Mouse (Mus musculus): ENCODE measurements around the gene Dhx37. TPM values are rescaled to one million over a fixed set of nuclear protein-coding genes. Genes with fewer than 3 reads are reported as not detected.
A peak's percentile ranks its signal among the peaks of the same experiment; 100 is the strongest.
"Not testable (repeated sequence)": the region's sequence is repeated elsewhere in the genome, so short reads cannot be mapped to it uniquely, and the experiment has no call there.

The Dhx37 gene
- polyA plus RNA-seq, 1 experiment from 2014 or later: 8.2 TPM

DNA sequence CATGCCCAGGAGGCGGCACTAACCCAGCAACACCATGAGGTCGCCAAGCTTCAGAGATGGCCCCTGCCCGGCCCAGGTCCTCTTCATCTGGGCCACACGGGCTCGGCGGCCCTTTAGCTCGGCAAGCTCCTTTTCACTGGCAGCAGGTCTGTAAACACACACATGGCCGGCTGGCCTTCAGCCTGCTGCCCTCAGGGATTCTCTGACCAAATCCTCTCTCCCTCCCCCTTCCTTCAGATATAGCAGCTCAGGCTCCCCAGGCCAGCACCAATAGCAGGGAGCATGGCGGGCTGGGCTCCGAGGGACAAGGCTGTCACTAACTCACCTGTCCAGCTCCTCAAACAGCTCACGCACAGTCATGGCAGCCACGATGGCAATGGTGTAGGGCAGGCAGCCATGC is 15.3 kb downstream of the Dhx37 start:
- no peaks in the 10 kb centered on the region for H3K9me3 ChIP-seq (ENCODE audit: control insufficient read depth, low read length)
- no peaks in the 10 kb centered on the region; a peak in 1 of 4 replicates for H3K4me1 ChIP-seq (ENCODE audit: control insufficient read depth in 2 of 2, insufficient read depth in 2 of 2, low read length in 2 of 2)
- H3K9ac ChIP-seq (ENCODE audit: low read length): no peak overlapping the region
- no peak overlapping the region for H3K4me3 ChIP-seq (ENCODE audit: control insufficient read depth in 1 of 2, insufficient read depth in 1 of 2, low read depth in 1 of 2, low read length in 2 of 2)
- ATAC-seq (ENCODE audit: insufficient number of reproducible peaks, insufficient read depth, low FRiP score, low read depth): no peak
- no peak overlapping the region for H3K27ac ChIP-seq (replicated peaks in 1 of 2; ENCODE audit: control insufficient read depth in 1 of 2, insufficient read depth in 1 of 2, low read depth in 2 of 2, low read length in 2 of 2)
- no peak overlapping the region for H3K4me2 ChIP-seq (ENCODE audit: low read length)
- H3K36me3 ChIP-seq (ENCODE audit: control insufficient read depth, insufficient read depth, low read length): peaks cover 98% of the 10 kb centered on the region
- H3K27me3 ChIP-seq (ENCODE audit: control insufficient read depth, insufficient read depth, low read length): no peaks in the 10 kb centered on the region
- 89% methylated on average over 12 of the region's 12 CpGs for WGBS

DNA sequence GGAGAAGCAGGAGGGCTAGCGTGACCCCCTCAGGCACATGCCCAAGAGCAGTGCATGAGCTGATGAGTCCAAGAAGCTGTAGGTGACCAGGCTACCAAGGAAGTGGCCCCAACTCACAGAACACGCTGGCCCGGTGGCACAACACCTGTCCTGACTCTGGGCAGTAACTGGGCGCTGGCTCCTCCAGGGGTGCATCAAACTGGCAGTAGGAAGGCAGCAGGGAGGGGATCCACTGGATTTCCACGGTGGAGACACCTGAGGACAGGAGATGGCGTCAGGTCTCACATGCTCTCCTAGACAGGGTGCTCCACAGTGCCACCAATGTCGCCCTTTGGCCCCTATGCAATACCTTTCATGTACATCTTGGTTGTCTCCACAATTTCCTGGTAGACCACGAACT is 17.7 kb downstream of the Dhx37 start:
- Histone ChIP-seq H3K27ac (replicated peaks in 1 of 2; ENCODE audit: control insufficient read depth in 1 of 2, insufficient read depth in 1 of 2, low read depth in 2 of 2, low read length in 2 of 2) (no peak overlapping the region), H3K4me2 (ENCODE audit: low read length) (no peak overlapping the region), H3K36me3 (ENCODE audit: control insufficient read depth, insufficient read depth, low read length) (peaks cover 78% of the 10 kb centered on the region), H3K9ac (ENCODE audit: low read length) (no peak overlapping the region), H3K9me3 (ENCODE audit: control insufficient read depth, low read length) (no peaks in the 10 kb centered on the region), H3K4me3 (ENCODE audit: control insufficient read depth in 1 of 2, insufficient read depth in 1 of 2, low read depth in 1 of 2, low read length in 2 of 2) (no peak overlapping the region), H3K4me1 (ENCODE audit: control insufficient read depth in 2 of 2, insufficient read depth in 2 of 2, low read length in 2 of 2) (peaks cover 4 to 5% of the 10 kb centered on the region in 2 experiments; a peak in 2 of 4 replicates), H3K27me3 (ENCODE audit: control insufficient read depth, insufficient read depth, low read length) (no peaks in the 10 kb centered on the region)
- WGBS: 92% methylated on average over 8 of the region's 8 CpGs
- ATAC-seq (ENCODE audit: insufficient number of reproducible peaks, insufficient read depth, low FRiP score, low read depth): no peak

GRCm38 (mm10) chr5:125413763-125414162 is 20.2 kb downstream of the Dhx37 start:
- 17% methylated on average over 4 of the region's 4 CpGs for WGBS
- peaks cover 8 to 10% of the 10 kb centered on the region in 2 experiments; a peak in 2 of 4 replicates for H3K4me1 ChIP-seq (ENCODE audit: control insufficient read depth in 2 of 2, insufficient read depth in 2 of 2, low read length in 2 of 2)
- peak; percentile 70 for ATAC-seq (ENCODE audit: insufficient number of reproducible peaks, insufficient read depth, low FRiP score, low read depth)
- H3K4me2 ChIP-seq (ENCODE audit: low read length): no peak overlapping the region
- no peak overlapping the region for H3K9ac ChIP-seq (ENCODE audit: low read length)
- H3K9me3 ChIP-seq (ENCODE audit: control insufficient read depth, low read length): no peaks in the 10 kb centered on the region
- H3K36me3 ChIP-seq (ENCODE audit: control insufficient read depth, insufficient read depth, low read length): peaks cover 54% of the 10 kb centered on the region
- no peaks in the 10 kb centered on the region for H3K27me3 ChIP-seq (ENCODE audit: control insufficient read depth, insufficient read depth, low read length)
- H3K27ac ChIP-seq (replicated peaks in 1 of 2; ENCODE audit: control insufficient read depth in 1 of 2, insufficient read depth in 1 of 2, low read depth in 2 of 2, low read length in 2 of 2): peak overlapping the region; percentile 58 to 84
- no peak overlapping the region for H3K4me3 ChIP-seq (ENCODE audit: control insufficient read depth in 1 of 2, insufficient read depth in 1 of 2, low read depth in 1 of 2, low read length in 2 of 2)

DNA sequence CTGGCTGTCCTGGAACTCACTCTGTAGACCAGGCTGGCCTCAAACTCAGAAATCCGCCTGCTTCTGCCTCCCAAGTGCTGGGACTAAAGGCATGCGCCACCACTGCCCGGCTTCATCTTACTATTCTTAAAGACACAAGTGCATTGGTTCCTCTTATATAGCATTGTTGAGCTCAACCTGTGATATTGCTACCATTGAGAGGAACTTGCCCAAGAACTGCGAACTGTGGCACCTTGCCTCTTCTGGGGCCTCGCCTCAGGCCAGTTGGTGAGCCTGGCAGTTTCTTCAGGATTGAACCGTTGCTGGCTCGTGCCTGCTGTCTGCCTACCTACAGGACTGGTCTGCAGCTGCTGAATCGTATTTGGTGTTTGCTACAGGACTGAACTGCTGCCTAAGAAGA is 21.4 kb downstream of the Dhx37 start:
- H3K9me3 ChIP-seq (ENCODE audit: control insufficient read depth, low read length); H3K4me2 ChIP-seq (ENCODE audit: low read length); H3K4me1 ChIP-seq (ENCODE audit: control insufficient read depth in 2 of 2, insufficient read depth in 2 of 2, low read length in 2 of 2); H3K27ac ChIP-seq (replicated peaks in 1 of 2; ENCODE audit: control insufficient read depth in 1 of 2, insufficient read depth in 1 of 2, low read depth in 2 of 2, low read length in 2 of 2); ATAC-seq (ENCODE audit: insufficient number of reproducible peaks, insufficient read depth, low FRiP score, low read depth); H3K9ac ChIP-seq (ENCODE audit: low read length); H3K27me3 ChIP-seq (ENCODE audit: control insufficient read depth, insufficient read depth, low read length); H3K4me3 ChIP-seq (ENCODE audit: control insufficient read depth in 1 of 2, insufficient read depth in 1 of 2, low read depth in 1 of 2, low read length in 2 of 2): not testable (repeated sequence)
- H3K36me3 ChIP-seq (ENCODE audit: control insufficient read depth, insufficient read depth, low read length): peaks cover 42% of the 10 kb centered on the region
- WGBS: 89% methylated on average over 8 of the region's 8 CpGs

DNA sequence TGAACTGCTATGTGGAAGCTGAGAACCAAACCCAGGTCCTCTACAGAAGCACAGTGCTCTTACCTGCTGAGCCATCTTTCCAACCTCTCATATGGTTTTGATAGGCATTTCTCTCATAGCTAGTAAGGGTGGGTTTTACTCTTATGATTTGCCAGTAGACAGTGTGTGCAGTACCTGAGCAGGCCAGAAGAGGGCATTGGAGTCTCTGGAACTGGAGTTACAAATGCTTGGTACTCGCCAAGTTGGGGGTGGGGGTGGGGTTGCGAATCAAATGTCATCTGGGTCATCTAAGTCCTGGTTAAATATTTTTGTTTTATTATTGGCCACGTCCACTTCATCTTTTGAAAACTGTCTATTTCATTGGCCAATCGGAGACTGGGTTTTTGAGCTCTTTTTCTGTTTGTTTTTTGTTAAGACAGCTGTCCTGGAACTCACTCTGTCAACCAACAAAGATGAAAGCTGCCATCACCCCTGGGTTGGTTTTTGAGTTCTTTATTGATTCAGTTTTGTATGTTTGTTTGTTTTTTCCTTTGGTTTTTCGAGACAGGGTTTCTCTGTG is 21.9 kb downstream of the Dhx37 start:
- no peak for ATAC-seq (ENCODE audit: insufficient number of reproducible peaks, insufficient read depth, low FRiP score, low read depth)
- Histone ChIP-seq H3K27me3 (ENCODE audit: control insufficient read depth, insufficient read depth, low read length) (no peaks in the 10 kb centered on the region), H3K9ac (ENCODE audit: low read length) (no peak overlapping the region), H3K27ac (replicated peaks in 1 of 2; ENCODE audit: control insufficient read depth in 1 of 2, insufficient read depth in 1 of 2, low read depth in 2 of 2, low read length in 2 of 2) (no peak overlapping the region), H3K9me3 (ENCODE audit: control insufficient read depth, low read length) (no peaks in the 10 kb centered on the region), H3K36me3 (ENCODE audit: control insufficient read depth, insufficient read depth, low read length) (peaks cover 37% of the 10 kb centered on the region), H3K4me3 (ENCODE audit: control insufficient read depth in 1 of 2, insufficient read depth in 1 of 2, low read depth in 1 of 2, low read length in 2 of 2) (no peak overlapping the region), H3K4me1 (ENCODE audit: control insufficient read depth in 2 of 2, insufficient read depth in 2 of 2, low read length in 2 of 2) (peaks cover 11 to 15% of the 10 kb centered on the region in 2 experiments), H3K4me2 (ENCODE audit: low read length) (no peak overlapping the region)
- 66% methylated on average over 5 of the region's 5 CpGs for WGBS

GRCm38 (mm10) chr5:125409348-125410090 is 24.4 kb downstream of the Dhx37 start:
- Histone ChIP-seq H3K36me3 (ENCODE audit: control insufficient read depth, insufficient read depth, low read length) (peaks cover 11% of the 10 kb centered on the region), H3K9ac (ENCODE audit: low read length) (peak overlapping the region; percentile 12; the same call in 1 of the 2 replicates), H3K27me3 (ENCODE audit: control insufficient read depth, insufficient read depth, low read length) (no peaks in the 10 kb centered on the region), H3K9me3 (ENCODE audit: control insufficient read depth, low read length) (no peaks in the 10 kb centered on the region), H3K4me1 (ENCODE audit: control insufficient read depth in 2 of 2, insufficient read depth in 2 of 2, low read length in 2 of 2) (peaks cover 17 to 19% of the 10 kb centered on the region in 2 experiments), H3K4me3 (ENCODE audit: control insufficient read depth in 1 of 2, insufficient read depth in 1 of 2, low read depth in 1 of 2, low read length in 2 of 2) (peak overlapping the region; percentile 32 to 47), H3K4me2 (ENCODE audit: low read length) (peak overlapping the region; percentile 57), H3K27ac (replicated peaks in 1 of 2; ENCODE audit: control insufficient read depth in 1 of 2, insufficient read depth in 1 of 2, low read depth in 2 of 2, low read length in 2 of 2) (peak overlapping the region; percentile 50 to 58; a peak in 2 of 4 replicates)
- no peak for ATAC-seq (ENCODE audit: insufficient number of reproducible peaks, insufficient read depth, low FRiP score, low read depth)
- WGBS: 12% methylated on average over 20 of the region's 20 CpGs

DNA sequence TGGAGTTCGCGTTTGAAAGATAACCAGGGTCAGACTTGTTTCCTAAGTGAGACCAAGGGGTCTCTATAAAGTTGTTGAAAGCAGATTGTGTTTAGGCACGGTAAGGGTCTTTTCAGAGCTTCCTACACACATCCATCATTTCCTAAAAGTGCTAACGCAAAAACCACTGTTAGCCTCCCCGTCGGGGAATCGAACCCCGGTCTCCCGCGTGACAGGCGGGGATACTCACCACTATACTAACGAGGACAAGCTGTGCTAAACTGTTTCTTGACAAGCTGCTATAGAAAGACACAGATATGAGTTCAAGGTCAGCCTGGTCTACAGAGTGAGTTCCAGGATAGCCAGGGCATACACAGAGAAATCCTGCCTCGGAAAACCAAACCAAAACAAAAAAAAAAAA is 25.1 kb downstream of the Dhx37 start:
- Histone ChIP-seq H3K36me3 (ENCODE audit: control insufficient read depth, insufficient read depth, low read length) (peaks cover 5% of the 10 kb centered on the region; the same call in 1 of the 2 replicates), H3K27ac (replicated peaks in 1 of 2; ENCODE audit: control insufficient read depth in 1 of 2, insufficient read depth in 1 of 2, low read depth in 2 of 2, low read length in 2 of 2) (peak overlapping the region; percentile 50 to 58; a peak in 2 of 4 replicates), H3K4me2 (ENCODE audit: low read length) (peak overlapping the region; percentile 57), H3K9me3 (ENCODE audit: control insufficient read depth, low read length) (no peaks in the 10 kb centered on the region), H3K4me3 (ENCODE audit: control insufficient read depth in 1 of 2, insufficient read depth in 1 of 2, low read depth in 1 of 2, low read length in 2 of 2) (peak overlapping the region; percentile 32 to 47), H3K4me1 (ENCODE audit: control insufficient read depth in 2 of 2, insufficient read depth in 2 of 2, low read length in 2 of 2) (peaks cover 17 to 20% of the 10 kb centered on the region in 2 experiments), H3K27me3 (ENCODE audit: control insufficient read depth, insufficient read depth, low read length) (no peaks in the 10 kb centered on the region), H3K9ac (ENCODE audit: low read length) (peak overlapping the region; percentile 16; the same call in 1 of the 2 replicates)
- WGBS: 2% methylated on average over 13 of the region's 13 CpGs
- ATAC-seq (ENCODE audit: insufficient number of reproducible peaks, insufficient read depth, low FRiP score, low read depth): peak; percentile 32; the same call in 1 of the 2 replicates

Data from heart, embryonic 14.5 days (tissue).